Mouse (Mus musculus) B cell, adult 2 months (primary cell): ENCODE measurements around the gene Zfp36l3.
"Not testable (repeated sequence)": the region's sequence is repeated elsewhere in the genome, so short reads cannot be mapped to it uniquely, and the experiment has no call there.

Experiments
- DNase-seq, 2 experiments: peaks; one replicate each; pipeline ENCODE4 v3.0.0; 2022

Zfp36l3 gene

DNA sequence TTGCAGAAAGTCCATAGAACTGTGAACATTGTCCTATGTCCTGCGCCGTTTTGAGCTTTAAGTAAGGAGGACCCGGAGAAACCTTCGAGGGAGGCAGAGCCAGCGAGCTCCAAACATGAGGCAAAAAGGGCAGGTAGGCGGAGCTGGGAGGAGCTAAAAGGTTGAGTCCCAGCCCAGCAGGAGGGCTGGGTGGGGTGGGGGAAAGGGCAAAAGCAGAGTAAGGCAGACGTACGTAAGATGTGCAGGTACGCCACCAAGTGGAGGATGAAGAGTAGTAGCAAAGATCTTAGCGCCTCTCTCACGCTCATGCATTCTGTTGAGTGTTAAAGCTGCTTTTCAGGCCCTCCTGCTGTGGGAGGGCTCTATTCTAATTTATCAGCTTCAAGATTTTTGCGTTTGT is at the start of gene Zfp36l3:
Gene Zfp36l3 (minus strand): TSS at position 119 of the 400 bp plus-strand sequence.
- DNase-seq: no peak

GRCm38 (mm10) chrX:53799074-53799473 is 22.9 kb upstream of the Zfp36l3 start:
- DNase-seq: no peak

DNA sequence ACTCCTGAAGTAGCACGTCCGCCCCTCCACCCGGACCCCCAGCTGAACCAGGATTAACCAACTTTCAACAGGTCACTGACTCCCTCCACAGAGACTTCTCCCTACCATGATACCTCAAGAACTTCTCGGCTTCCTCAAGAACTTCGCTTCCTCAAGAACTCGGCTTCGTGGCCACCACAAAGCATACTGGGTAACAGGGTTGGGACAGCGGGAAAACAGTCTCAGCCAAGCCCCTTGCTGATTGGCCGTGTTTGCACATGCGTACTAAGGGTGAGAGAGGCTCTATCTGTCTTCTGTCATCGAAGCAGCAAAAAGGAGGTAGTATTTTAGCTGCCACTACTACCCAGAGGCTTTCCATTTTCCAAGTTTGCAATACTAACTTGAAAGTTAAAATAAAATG is 21.3 kb upstream of the Zfp36l3 start, which contains the start of gene Xlr:
Gene Xlr (minus strand): TSS at position 188 of the 400 bp plus-strand sequence.
- DNase-seq: not testable (repeated sequence)

GRCm38 (mm10) chrX:53757736-53758135 is 18.5 kb downstream of the Zfp36l3 start, which contains the start of gene 1700013H16Rik:
1700013H16Rik (minus strand) TSS chrX:53757831.
- no peak for DNase-seq

DNA sequence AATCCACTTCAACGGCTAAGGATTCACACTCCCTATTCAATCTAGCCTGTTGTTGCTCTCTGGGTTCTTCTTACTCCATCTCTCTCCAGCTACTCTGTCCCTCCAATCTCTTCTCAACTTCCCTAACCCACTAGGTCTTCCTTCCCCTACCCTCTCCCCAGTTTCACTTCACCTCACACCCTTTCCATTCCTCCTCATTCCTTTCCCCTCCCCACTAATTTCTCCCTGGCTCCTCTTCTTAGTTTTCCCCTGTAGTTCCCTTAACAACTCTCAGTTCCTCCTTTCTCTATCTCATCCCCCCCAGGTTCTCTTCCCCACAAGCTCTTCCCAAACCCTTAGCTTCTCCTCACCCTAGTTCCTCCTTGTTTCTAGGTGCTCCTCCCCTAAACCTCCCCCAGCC is 23.3 kb downstream of the Zfp36l3 start:
- DNase-seq: no peak

DNA sequence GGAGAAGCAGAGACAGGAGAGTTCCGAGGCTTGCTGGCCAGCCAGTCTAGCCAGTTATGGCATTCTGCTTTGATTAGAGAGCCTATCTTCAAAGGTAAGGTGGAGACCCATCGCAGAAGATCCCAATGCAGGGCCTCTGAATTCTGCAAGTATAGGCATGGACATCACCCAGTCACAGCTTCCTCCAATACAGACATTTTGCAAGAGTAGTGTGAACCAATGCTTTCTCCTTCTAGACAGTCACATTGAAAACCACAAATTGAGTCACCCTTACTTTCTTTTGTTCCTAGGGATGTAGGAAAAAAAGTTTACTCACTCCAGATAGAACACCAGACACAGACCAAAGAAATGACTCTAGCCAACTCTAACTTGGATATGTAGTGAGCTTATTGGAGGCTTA is 47.2 kb downstream of the Zfp36l3 start:
- no peak for DNase-seq

GRCm38 (mm10) chrX:53724596-53724995 is 51.6 kb downstream of the Zfp36l3 start, which contains the start of gene 4930502E18Rik:
4930502E18Rik (plus strand) TSS chrX:53724826.
- no peak for DNase-seq
